Mouse (Mus musculus) common myeloid progenitor, adult 5-6 weeks (primary cell): ENCODE measurements around the gene Duxbl2. TPM values are rescaled to one million over a fixed set of nuclear protein-coding genes. Genes with fewer than 3 reads are reported as not detected.
"Not testable (repeated sequence)": the region's sequence is repeated elsewhere in the genome, so short reads cannot be mapped to it uniquely, and the experiment has no call there.

Experiments used
- ATAC-seq: replicated peaks from 2 replicates; pipeline ENCODE4 v1.8.0; 2016; ENCODE audit warnings: low read depth, mild to moderate bottlenecking, moderate TSS enrichment, inconsistent platforms; ENCODE audit not compliant: poor library complexity, severe bottlenecking
- total RNA-seq: library from RNA; stranded (forward); fragments of 200-1000, 187-1606 nt; gene quantifications from 2 replicates; pipeline ENCODE4 v1.2.3, GENCODE M21; 2017

Duxbl2 gene
- not detected in 2 replicates for total RNA-seq

DNA sequence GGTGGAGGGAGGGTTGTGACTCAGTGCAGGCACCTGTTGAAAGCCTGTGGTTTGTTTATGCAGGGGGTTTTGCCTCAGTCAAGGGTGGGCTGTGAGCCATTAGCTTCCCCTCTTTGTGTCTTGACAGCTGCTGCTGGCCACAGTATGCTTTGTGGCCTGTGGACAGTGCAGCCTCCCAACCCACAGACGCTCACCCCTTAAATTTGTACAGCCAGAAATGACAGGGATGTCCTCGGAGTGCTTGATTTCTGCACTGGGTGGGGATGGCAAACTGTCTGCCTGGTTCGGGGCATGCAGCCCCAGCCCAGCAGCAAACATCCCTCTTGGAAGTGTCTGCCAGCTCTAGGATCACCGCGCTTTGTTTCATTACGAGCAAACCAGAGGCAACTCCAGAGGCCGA lies at the start of gene Duxbl2:
Gene Duxbl2 (plus strand): TSS at position 200 of the 400 bp plus-strand sequence.
- ATAC-seq: peak; percentile 36; the same call in 1 of the 2 replicates

DNA sequence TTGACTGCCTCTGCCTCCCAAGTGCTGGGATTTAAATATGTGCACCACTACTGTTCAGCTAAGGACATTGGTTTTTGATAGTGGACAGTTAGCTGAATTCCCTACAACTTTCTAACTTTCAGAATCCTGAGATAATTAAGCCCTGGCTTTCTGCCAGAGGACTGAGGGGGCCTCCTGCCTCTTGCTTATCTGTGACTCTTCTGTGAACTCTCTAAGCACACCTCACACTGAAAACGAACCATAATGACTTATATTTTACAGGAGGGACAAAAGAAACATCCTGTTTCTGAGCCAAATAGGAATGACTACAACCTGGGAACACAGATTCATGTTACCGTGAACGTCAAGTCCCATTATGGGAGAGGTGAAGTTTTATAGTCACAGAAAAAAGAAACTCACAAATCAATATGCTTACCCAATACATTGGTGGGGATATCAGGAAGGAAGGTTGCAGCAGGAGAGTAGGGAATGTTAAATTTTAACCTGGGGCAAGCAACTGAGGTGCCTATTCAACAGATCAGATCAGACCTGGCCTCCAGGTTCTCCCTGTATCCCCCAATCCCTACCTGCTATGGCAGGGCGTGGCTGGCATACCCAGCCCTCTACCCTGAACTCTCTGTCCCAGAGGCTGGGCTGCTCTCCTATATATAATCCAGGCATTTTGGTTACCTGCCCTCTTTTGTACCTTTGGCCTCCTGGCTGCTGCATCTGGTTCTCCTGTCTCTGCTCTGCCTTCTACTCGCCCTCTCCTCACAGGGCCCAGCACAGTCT lies 41.3 kb upstream of the Duxbl2 start:
- not testable (repeated sequence) for ATAC-seq

DNA sequence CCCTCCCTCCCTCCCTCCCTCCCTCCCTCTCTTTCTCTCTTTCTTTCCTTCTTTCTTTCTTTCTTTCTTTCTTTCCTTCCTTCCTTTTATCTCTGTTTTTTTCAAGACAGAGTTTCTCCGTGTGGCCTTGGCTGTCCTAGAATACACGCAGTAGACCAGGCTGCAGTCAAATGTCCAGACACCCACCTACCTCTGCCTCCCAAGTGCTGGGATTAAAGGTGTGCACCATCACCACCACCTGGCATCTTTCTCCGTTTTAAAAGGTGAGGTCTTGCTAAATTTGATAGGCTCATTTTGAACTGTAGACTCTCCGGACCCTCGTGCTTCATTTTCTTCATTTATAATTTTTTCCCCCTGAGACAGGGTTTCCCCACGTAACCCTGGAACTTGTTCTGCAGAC lies 36.9 kb upstream of the Duxbl2 start, which contains the start of gene Cphx2:
Gene Cphx2 (plus strand): TSS at position 301 of the 400 bp plus-strand sequence.
- ATAC-seq: not testable (repeated sequence)

DNA sequence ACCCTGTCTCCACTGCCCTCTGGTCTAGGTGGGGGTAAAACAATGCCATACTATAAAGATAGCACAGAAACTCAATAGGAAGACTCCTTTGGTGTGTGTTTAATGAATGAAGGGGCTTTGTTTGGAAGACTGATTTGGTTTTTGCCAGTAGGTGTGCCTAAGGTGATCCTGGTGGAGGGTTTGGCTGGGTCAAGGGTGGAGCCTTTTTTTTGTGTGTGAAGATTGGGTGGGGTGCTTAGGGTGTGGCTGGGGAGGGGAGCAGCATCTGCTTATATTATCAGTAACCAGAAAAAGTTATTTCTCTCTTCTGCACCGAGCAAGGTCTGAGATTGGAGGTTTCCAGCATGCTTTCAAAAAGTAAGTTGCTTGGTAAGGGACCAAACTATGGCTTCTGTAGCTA lies 36.2 kb upstream of the Duxbl2 start, which contains the start of gene Cphx3:
Gene Cphx3 (plus strand): TSS at position 301 of the 400 bp plus-strand sequence.
- not testable (repeated sequence) for ATAC-seq

DNA sequence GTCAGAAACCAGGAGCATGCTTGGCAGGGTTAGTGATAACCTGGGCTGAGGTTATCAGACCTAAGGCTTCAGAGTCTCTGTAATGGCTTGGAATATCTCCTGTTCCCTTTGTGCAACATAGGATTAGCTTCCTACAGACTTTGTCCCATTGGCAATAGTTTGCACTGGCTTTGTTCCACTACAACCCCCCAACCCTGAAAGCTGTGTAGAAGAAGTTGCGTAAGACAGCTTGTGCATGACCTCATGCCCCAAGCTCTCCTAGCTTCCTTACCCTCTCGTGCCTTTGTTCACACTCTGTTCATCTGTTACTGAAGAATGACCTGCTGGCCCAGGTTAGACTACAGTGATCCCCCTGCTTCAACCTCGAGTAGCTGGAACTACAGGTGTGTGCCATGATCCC lies 20.5 kb upstream of the Duxbl2 start:
- not testable (repeated sequence) for ATAC-seq

DNA sequence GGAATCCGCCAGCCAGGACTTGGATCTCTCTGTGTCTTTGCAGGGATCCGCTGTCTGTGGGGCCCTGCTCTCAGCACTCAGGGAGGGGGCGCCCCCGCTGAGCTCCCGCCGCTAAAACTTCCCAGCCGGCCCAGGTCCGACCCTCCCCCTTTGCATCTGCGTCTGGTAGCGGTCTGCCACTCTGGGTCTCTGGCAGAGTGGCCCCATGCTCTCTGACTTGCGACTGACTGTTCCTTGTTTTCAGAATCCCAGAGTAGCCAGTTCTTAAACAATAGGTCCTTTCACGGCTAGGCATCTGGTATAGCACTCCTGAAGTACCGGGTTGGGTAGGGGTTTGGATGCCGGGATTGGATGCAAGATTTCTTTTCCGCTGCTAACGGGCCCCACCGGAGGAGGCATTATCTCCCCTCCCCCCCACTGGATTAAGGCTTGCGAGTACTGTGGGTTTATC lies 426 bp downstream of the Duxbl2 start:
- peak; percentile 47 for ATAC-seq

DNA sequence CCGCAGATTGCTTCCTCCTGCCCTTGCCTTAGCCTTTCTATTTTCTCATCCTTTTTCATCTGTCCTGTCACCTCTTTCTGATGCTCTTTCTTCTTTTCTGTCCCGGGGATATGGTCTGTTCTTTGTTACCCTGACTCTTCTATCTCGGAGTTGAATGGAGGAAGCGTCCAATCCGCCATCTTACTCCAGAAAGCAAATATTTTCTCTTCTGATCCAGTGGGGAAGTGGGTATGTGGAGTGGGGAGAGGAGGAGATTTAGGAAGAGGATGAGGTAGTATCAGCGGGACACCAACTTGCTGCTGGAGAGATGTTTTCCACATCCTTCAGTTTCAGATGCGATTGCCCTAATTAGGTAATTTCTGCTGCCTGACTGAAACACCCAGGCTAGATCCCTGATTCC lies 946 bp downstream of the Duxbl2 start:
- ATAC-seq: not testable (repeated sequence)

DNA sequence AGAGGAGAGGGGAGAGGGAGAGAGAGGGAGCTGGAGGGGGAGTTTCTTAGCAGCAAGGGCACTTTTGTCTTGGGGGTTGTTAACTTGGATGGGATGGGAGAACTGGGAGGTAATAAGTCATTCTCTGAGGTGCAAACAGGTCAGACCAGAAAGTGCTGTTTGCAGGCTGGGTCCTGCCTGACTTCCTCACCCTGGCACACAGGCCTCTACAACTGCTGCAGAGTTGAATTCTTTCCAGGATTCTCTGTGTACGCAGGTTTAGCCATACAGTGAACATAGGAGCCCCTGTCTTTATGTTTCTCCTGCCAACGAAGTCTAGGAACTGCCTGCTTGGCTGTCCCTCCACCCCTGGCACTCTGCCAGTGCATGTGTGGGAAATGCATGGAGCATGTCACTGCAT lies 28.9 kb downstream of the Duxbl2 start:
- not testable (repeated sequence) for ATAC-seq

DNA sequence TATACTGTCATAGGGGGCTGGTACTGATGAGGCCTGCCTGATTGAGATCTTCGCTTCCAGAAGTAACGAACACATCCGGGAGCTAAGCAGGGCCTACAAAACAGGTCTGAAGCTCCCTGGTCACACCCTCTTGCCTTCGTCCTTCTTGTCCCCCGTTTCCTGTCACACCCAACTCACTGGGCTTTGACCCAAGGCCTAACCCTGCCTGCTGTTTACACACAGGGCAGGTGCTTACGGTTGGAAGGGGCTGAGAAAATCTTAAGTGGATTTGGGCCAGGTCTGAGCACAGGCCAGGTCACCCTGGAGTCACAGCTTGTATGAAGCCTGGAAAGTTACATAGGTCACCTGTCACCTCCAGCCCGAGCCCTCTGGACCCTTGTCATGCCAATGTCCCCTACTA lies 37.9 kb downstream of the Duxbl2 start:
- ATAC-seq: not testable (repeated sequence)

DNA sequence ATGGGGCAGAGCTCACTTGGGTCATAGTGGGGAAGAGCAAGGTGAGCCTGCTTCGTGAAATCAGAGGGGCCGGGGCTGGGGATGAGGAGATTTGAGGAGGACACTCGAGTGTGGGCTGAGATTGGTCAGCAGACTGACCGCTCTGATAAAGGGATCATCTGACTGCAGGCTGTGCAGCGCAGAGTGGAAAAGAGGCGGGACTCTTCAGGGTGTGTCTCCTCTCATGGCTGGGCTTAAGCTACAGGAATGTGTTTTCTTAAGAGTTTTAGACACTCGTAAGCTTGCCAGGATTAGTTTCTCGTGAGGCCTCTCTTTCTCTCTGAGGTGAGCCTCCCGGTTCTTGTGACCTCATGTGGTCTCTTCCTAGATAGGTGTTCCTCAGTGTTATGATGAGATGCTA lies 43.0 kb downstream of the Duxbl2 start:
- not testable (repeated sequence) for ATAC-seq

DNA sequence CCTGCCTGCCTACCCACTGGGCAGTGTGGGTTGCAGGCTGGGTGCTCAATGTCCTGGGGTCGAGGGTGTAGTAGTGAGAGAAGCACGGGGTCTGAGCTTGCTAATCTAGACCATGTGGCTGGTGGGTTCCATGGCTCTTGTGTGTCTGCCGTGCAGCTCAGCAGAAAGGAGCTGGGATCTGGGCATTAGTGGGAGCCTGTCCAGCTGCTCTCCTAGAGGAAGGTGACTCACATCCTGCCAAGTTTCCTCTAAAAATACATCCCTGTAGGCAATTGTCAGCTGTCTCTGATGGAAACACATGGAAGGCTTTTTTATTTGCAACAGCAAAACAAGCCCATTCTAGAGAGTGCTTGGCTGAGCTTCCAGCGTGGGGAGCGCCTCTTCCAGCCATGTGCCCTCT lies 44.3 kb downstream of the Duxbl2 start:
- ATAC-seq: not testable (repeated sequence)

DNA sequence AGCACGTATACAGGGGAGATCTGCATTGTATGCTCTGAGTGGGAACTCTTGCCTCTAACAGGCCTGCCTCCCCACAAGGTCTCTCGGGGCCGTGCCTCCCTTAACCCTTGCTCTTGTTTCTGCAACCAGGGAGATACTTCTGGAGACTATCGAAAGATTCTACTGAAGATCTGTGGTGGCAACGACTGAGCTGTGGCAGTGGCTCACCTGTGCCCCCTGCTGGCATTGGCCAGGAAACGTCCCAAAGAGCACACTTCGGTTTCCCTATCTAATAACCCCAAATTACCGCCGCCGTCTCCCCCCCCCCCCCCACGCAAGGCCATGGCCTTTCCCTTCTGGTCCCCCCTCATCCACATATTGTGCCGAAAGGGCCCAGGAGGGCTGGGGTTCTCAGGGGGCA lies 47.1 kb downstream of the Duxbl2 start:
- ATAC-seq: peak; percentile 79

DNA sequence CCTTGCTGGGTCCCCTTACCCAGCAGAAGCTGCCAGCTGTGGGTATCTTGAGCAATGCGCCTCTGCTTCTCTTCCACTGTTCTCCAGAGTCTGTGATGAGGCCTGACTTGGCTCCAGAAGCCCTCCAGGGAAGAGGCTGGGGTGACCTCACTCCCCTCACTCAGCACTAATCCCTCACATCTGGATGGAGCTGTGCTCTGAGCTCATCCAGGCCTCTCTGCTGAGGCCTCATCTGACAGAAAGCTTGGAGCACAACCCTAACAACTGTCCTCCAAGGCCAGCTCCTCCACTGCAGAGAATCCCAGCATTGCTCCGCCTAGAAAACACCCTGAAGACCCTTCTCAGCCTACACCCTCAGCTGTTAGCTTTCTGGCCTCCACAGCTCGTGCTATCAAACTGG lies 55.8 kb downstream of the Duxbl2 start:
- not testable (repeated sequence) for ATAC-seq

DNA sequence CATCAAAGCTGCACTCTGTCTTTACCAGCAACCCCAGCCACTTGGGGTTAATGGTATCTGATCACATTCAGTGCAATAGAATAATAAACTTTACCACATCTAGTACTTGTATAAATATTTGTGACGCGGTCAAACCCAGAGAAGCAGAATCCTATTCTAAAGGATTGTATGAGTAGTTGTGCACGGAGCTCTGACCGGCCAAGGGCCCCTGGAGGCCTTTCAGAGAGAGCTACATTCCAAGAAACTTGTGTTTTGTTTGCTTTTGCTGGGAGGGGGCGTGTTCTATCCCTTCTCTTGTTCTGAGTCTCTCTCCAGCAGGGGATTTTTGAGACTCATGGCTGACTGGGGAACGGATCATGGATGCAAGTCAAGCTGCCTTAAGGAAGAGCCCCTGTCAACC lies 56.9 kb downstream of the Duxbl2 start:
- not testable (repeated sequence) for ATAC-seq

Other genes with a start within 250 kb of the Duxbl2 start
- not detected in 2 replicates for gene Plac9a, start 215.2 kb upstream of the Duxbl2 start, total RNA-seq
- 0.59 and 4.0 TPM in 2 replicates for gene Tmem254a, start 190.7 kb upstream of the Duxbl2 start, total RNA-seq
- not detected in 2 replicates for gene Cphx1, start 180.0 kb upstream of the Duxbl2 start, total RNA-seq
- gene Duxbl1, start 139.8 kb upstream of the Duxbl2 start, total RNA-seq: not detected in 2 replicates
- gene Gm9780, start 75.6 kb upstream of the Duxbl2 start, total RNA-seq: not detected in 2 replicates
- 24.6 and 28.3 TPM in 2 replicates for gene Tmem254c, start 51.0 kb upstream of the Duxbl2 start, total RNA-seq
- gene Cphx2, start 36.8 kb upstream of the Duxbl2 start, total RNA-seq: not detected in 2 replicates
- not detected in 2 replicates for gene Cphx3, start 36.1 kb upstream of the Duxbl2 start, total RNA-seq
- gene Plac9b, start 64.1 kb downstream of the Duxbl2 start, total RNA-seq: not detected in 2 replicates
- gene Tmem254b, start 88.7 kb downstream of the Duxbl2 start, total RNA-seq: 25.3 and 31.1 TPM in 2 replicates
- gene Duxbl3, start 139.6 kb downstream of the Duxbl2 start, total RNA-seq: not detected in 2 replicates